Mouse (Mus musculus): ENCODE results near the gene Naaa.

The Naaa gene

GRCm38 (mm10) chr5:92277437-92278394, at the start of gene Naaa:
TSS of gene Naaa (minus strand) at chr5:92278170.
- peak; percentile 78 for DNase-seq (ENCODE audit: low read depth)

DNA sequence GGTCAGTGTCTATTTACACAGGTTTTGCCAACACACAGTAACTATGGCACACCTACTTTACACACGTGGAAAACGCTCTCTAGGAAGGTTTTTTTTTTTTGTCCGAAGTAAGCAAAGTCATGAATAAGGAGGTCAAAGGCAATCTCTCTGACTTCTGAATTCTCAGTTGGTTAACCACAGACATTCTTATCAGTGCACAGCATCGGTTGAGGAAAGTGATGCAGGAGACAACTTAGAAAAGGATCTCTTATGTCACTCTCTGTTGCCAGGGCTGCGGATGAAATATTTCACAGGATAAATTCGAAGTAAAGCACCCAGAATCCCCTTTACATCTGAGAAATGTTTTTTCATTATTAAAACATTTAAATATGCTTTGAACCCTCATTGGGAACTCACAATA, 49.4 kb upstream of the Naaa start:
- DNase-seq (ENCODE audit: low read depth), result no peak

GRCm38 (mm10) chr5:92323264-92323663, 45.3 kb upstream of the Naaa start:
- peak; percentile 47 for DNase-seq (ENCODE audit: low read depth)

- no peak for DNase-seq (ENCODE audit: low read depth)
These were observed 44.6 kb upstream of the Naaa start for GRCm38 (mm10) chr5:92322612-92323011.

- peak; percentile 14 for DNase-seq (ENCODE audit: low read depth)
These were observed 43.8 kb upstream of the Naaa start for GRCm38 (mm10) chr5:92321631-92322400.

DNA sequence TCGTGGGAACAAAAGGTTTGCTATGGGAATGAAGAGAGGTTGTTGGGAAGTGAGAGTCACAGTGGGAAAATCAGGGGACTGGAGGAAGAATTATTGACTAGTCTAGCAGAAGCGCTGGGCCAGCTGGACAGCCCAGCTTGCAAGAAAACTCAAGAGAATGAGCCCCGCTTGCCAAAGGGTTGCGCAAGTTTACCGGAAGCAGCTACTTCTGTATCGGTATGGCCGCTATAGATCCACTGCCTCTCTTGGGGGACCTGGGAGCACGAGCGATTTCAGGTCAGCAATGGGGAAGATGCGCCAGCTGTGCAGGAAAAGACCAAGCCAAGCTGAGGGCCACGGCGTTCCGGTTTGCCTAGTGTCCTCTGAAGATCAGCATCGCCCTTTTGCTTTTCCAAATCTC, 40.6 kb upstream of the Naaa start:
- peak; percentile 46 for DNase-seq (ENCODE audit: low read depth)

DNA sequence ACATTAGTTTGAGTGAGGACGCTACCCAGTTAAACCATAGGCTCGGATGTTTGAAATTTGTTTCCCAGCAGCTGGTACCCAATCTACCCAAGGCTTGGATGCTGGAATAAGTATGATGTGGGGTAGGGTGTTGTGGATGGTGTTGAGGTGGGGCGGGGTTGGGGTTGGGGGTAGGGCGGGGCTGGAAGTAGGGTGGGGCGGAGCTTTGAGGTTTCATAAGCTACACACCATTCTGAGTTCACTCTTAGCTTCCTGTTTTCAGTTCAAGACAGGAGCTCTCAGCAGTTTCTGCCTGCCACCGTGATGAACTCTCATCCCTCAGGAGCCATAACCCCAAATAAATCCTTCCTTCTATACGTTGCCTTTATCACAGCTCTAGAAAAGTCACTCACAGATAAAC, 40.1 kb upstream of the Naaa start:
- DNase-seq (ENCODE audit: low read depth), result no peak

DNA sequence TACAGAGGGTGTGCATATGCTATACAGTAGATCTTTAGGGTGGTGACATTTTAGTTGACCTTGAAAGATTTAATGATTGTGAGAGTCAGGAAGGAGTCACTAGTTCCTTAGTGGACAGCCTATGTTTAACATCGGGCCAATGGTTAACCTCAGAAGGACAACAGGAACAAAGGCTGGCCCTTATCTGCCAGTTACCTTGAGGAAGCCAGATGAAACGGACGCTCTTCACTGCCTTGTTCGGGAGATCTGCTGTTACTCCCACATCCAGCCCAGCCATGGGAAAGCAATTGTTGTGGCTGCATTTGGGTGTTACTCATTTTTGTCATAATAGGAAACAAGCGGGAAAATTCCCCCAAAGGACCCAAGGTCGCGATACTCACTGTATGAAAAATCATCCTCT, 35.8 kb upstream of the Naaa start:
- no peak for DNase-seq (ENCODE audit: low read depth)

DNA sequence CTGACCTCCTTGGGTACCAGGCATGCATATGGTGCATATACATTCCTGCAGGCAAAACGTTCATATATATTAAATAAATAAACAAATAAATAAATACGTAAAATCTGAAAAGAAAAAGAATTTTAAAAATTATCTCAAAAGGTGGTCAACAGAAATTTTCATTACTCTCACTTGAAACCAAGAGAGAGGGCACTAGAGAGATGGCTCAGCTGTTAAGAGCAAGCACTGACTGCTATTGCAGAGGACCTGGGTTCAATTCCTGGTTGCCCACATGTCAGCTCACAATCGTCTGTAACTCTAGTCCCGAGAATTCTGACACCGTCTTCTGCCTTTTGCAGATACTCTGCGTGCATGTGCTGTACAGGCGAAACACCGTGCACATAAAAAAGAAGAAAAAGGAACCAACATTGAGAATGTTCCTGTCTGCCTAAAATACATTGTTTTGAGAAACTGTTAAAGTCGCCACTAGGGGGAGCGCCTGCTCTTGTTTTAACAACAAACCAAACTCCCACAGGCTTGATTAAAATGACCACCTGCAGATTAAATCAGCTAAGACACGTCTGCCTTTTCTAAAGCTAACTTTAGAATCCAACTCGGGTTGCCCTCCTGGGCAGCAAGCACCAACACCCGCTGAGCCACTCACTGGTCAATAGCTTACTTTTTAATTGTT, 34.2 kb upstream of the Naaa start:
- DNase-seq (ENCODE audit: low read depth), result peak; percentile 94

- DNase-seq (ENCODE audit: low read depth), result peak; percentile 96
These were observed 31.9 kb upstream of the Naaa start, which contains the start of gene Sdad1 for GRCm38 (mm10) chr5:92309681-92310511. TSS of gene Sdad1 (minus strand) at chr5:92310479.

DNA sequence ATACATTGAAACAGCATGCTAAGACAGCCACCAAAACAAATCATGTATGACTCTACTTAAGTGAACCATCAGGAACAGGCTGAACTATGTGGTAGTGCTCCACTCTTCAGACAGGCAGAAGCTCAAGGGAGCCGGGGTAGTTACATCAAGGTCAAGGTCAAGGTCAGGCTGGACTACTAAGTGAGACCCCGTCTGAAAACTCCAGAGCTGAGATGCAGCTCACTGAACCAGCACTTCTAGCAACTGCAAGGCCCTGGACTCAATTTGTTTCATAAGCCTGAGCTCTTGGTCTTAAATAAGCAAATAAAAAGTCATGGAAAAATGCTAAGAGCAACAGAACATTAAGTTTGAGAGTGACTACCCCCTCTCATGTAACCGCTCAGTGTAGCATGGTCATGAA, 26.3 kb upstream of the Naaa start:
- no peak for DNase-seq (ENCODE audit: low read depth)

DNA sequence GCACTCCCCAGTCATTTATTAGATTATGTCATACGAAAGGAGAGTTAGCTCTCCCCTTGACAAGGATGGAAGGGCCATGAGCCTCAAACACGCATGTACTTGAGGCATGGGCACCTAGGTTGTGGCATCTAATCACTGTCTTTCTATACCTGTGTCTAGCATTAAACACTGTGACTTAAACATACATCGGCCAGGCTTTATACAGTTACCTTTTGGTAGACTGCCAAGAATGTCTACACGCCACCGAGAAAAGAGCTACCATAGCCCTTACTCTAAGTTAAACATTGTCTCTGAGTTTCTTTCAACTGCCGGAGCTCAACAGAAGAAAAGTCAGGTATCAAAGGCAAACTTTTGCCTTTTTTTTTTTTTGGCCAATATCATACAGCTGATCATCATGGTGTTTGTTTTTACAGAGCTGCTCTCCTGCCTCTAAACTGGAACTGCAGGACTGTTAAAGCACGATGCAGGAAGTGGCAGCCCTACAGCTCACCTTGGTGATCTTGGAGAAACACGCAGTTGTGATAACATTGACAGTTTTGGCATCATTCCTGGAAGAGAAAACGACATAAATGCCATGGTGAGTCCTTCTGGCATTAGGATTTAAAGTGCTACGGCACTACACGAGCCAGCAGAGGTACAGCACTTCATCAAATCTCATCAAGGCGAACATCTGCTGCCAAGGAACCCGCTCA, 24.3 kb upstream of the Naaa start:
- no peak for DNase-seq (ENCODE audit: low read depth)

GRCm38 (mm10) chr5:92294525-92294924, 16.6 kb upstream of the Naaa start:
- peak; percentile 64 for DNase-seq (ENCODE audit: low read depth)

GRCm38 (mm10) chr5:92291652-92292414, 13.9 kb upstream of the Naaa start:
- DNase-seq (ENCODE audit: low read depth), result no peak

DNA sequence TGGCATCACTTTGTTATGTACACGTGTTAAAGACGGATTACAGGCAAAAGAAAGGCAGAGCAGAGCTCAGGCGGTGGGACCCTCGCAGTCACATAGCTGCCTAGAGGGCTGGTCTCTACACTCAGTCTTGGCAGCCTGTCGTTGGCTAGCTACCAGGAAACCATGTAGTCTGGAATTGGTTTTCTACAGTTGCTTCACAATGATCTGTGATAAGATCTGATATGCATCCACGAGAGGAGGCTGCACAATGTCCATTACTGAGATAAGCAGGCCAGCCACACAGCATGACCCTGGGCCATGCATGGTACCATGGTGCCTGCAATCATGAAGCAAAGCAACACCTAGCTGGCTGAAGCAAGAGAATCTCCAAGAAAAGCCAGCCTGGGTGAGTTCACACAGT, 9.9 kb upstream of the Naaa start:
- no peak for DNase-seq (ENCODE audit: low read depth)

GRCm38 (mm10) chr5:92283107-92283506, 5.1 kb upstream of the Naaa start:
- peak; percentile 44 for DNase-seq (ENCODE audit: low read depth)

DNA sequence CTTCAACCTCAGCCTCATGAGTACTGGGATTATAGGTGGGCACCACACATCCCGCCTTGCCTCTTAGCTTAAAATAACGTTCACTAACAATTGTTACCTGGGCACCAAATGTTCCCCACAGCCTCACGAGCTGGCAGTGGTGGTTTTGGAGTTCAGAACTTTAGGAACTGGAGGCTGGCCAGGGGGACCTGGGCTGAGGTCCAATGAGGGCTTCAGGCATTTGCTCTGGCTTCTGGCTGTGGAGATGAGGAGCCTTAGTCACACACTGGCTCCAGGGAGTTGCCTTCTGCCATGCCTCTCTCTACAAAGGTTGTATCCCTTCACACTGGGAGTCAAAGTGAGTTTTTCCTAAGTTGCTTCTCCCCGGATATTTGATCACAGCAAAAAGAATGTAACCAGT, 4.6 kb upstream of the Naaa start:
- DNase-seq (ENCODE audit: low read depth), result peak; percentile 82

- no peak for DNase-seq (ENCODE audit: low read depth)
These were observed 1.1 kb upstream of the Naaa start for GRCm38 (mm10) chr5:92278942-92279537.

DNA sequence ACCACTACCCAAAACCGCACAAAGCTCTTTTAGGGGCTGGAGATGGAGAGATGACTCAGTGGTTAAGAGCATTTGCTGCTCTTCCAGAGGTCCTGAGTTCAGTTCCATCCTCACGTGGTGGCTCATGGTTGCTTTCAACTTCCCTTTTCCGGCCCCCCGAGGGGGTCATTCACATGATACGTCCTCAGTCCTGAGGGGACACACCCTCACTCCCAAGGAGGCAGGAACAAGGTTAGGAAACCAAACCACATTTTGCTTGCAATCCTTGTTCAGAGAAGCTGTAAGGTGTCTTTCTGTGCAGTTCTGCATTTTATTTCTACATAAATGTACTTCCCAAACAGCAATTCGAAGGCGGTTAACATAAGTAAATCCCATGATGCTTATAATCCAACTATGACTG, 7.5 kb downstream of the Naaa start:
- DNase-seq (ENCODE audit: low read depth), result no peak

Data from NIH3T3 (cell line).